Mouse (Mus musculus): ENCODE measurements at regions not wholly inside any gene's neighbourhood (a gene's known extent, or its start where the extent isn't known, plus 50 kb on each side); places are given as distances from the start of the nearest gene placed in this dataset.

- no peak for TF ChIP-seq POLR2A (IDR thresholded peaks at IDR 0.05; ENCODE audit: insufficient read depth, low read depth, low read length)
- TF ChIP-seq EP300 (IDR thresholded peaks at IDR 0.05; ENCODE audit: insufficient read depth, low read depth, low read length): no peak
- no peak for TF ChIP-seq CTCF (IDR thresholded peaks at IDR 0.05)
Observed at GRCm38 (mm10) chr7:116893846-116894245, 389.7 kb downstream of the Nucb2 start.

Data from heart, adult 2 months (tissue).